Mouse (Mus musculus) C2C12 (cell line): ENCODE results near the gene Ints7.

Experiments
- CEBPB ChIP-seq: IDR thresholded peaks from one replicate; pipeline ENCODE4 v1.6.1; 2011; ENCODE audit warnings: low read depth, mild to moderate bottlenecking, control low read depth, moderate library complexity
- CTCF ChIP-seq: IDR thresholded peaks from one replicate; pipeline ENCODE4 v1.5.1; 2011; ENCODE audit not compliant: control insufficient read depth, insufficient read depth, insufficient read length
- FOSL1 ChIP-seq: IDR thresholded peaks from one replicate; pipeline ENCODE4 v1.8.0; 2011; ENCODE audit warnings: mild to moderate bottlenecking, low read length; ENCODE audit not compliant: poor library complexity, insufficient read depth, severe bottlenecking
- MAX ChIP-seq: IDR thresholded peaks from one replicate; pipeline ENCODE4 v1.6.1; 2011; ENCODE audit warnings: mild to moderate bottlenecking, control low read depth
- MYOD1 ChIP-seq: IDR thresholded peaks from one replicate; pipeline ENCODE4 v1.6.1; 2011; ENCODE audit warnings: low read depth; ENCODE audit not compliant: control insufficient read depth, insufficient read length
- MYOG ChIP-seq: IDR thresholded peaks from one replicate; pipeline ENCODE4 v1.6.1; 2011; ENCODE audit not compliant: control insufficient read depth, insufficient read length; ENCODE audit errors: extremely low read depth
- USF1 ChIP-seq: IDR thresholded peaks from one replicate; pipeline ENCODE4 v1.6.1; 2011; ENCODE audit warnings: low read depth, mild to moderate bottlenecking, control low read depth, moderate library complexity

DNA sequence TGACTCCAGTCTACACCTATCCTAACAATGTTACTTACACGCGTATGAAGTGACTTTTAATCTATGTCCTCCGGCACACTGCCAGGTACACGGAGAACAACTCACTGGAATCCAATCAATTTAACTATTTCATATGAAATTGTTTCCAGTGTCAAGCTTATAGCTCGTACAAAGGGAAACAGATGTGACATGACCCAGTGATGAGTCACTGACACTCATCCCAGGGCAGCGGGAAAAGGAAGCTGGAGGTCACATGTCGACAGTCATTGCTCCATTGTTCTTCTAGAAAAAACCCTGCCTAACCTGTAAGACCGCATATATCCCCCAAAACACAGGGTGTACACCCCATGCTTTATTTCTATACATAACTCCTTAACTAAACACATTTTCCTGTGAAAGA, 18.3 kb upstream of the Ints7 start:
- TF ChIP-seq CTCF (no peak), USF1 (peak; percentile 86), CEBPB (no peak), MAX (peak; percentile 44), MYOD1 (peak; percentile 89), FOSL1 (peak; percentile 91), MYOG (no peak)
